In genomic region chr6:3425333-3425732, GRCm38 (mm10) we compare ENCODE assay signal across 8 mouse cellular contexts. TPM values are rescaled to one million over a fixed set of nuclear protein-coding genes. Genes with fewer than 3 reads are reported as not detected.
DNase-seq lines count a peak whose midpoint lies in the region; ATAC-seq and TF ChIP-seq lines count a peak whose summit lies in the region.
"Not testable (repeated sequence)": the region's sequence is repeated elsewhere in the genome, so short reads cannot be mapped to it uniquely, and the experiment has no call there.

No protein-coding gene starts in this region.

- POLR2A ChIA-PET in Patski (lab: Charles Lee) = not testable (repeated sequence)

- H3K27ac ChIP-seq in kidney, adult 2 months (ENCODE audit: insufficient read depth, low read depth, low read length); kidney, postnatal 0 days; limb, embryonic 15.5 days; liver, embryonic 16.5 days (ENCODE audit: low read length): not testable (repeated sequence)

- not testable (repeated sequence) for H3K27me3 ChIP-seq in Patski; kidney, adult 2 months (replicated peaks; ENCODE audit: control insufficient read depth, insufficient read depth, low read length); kidney, postnatal 0 days (ENCODE audit: insufficient read depth, low read length); limb, embryonic 15.5 days; liver, embryonic 16.5 days (ENCODE audit: control insufficient read depth, insufficient read depth, low read depth, low read length)

- not testable (repeated sequence) for H3K4me3 ChIP-seq in kidney, adult 2 months (ENCODE audit: insufficient read depth, low read depth, low read length); kidney, postnatal 0 days (replicated peaks; ENCODE audit: low read depth, low read length); limb, embryonic 15.5 days; liver, embryonic 16.5 days (ENCODE audit: low read depth, low read length)

- in situ Hi-C loops in Patski (cut with MboI; ENCODE audit: low pct_unique_long_range_greater_than_20kb) = loop anchor here (5.0 to 25.0 kb wide), 2 partner anchors 38 to 238 kb away; no protein-coding TSS in a partner anchor

- not testable (repeated sequence) for H3K4me1 ChIP-seq in kidney, adult 2 months (ENCODE audit: control insufficient read depth, insufficient read depth, low read length); kidney, postnatal 0 days (replicated peaks; ENCODE audit: insufficient read depth, low read length); limb, embryonic 15.5 days; liver, embryonic 16.5 days (ENCODE audit: control insufficient read depth, low read depth, low read length)

- not testable (repeated sequence) for DNase-seq in Patski (ENCODE audit: low read depth, low spot score); kidney, postnatal 0 days (ENCODE audit: low spot score)
- DNase-seq in kidney, adult 2 months = peak; percentile 93
- DNase-seq in spleen, postnatal 36 days (ENCODE audit: low spot score in 2 of 2) = peak; percentile 47 to 53

- CTCF ChIA-PET in Patski (lab: Charles Lee) = not testable (repeated sequence)

- peak; percentile 99 for ATAC-seq in Patski
- ATAC-seq in inflammation-experienced regulatory T-cells, adult 6 months = peak; percentile 26
- peak; percentile 93 for ATAC-seq in kidney, postnatal 0 days (replicated peaks; ENCODE audit: low FRiP score, low read depth)
- ATAC-seq in limb, embryonic 15.5 days (ENCODE audit: insufficient number of reproducible peaks, low FRiP score, low TSS enrichment, low read depth) = peak; percentile 61; the same call in 1 of the 2 replicates
- peak; percentile 85 for ATAC-seq in liver, embryonic 16.5 days (ENCODE audit: low read depth)
- peak; percentile 56 for ATAC-seq in megakaryocyte, adult 5-6 weeks (ENCODE audit: poor library complexity, severe bottlenecking)

- H3K9ac ChIP-seq in kidney, postnatal 0 days (ENCODE audit: low read depth, low read length); limb, embryonic 15.5 days; liver, embryonic 16.5 days (ENCODE audit: low read depth, low read length): not testable (repeated sequence)

- TF ChIP-seq CTCF in Patski (IDR thresholded peaks at IDR 0.05); kidney, adult 2 months (conservative IDR thresholded peaks at IDR 0.05; ENCODE audit: insufficient read depth, insufficient read length, low read depth, low read length); kidney, postnatal 0 days (IDR thresholded peaks at IDR 0.05; ENCODE audit: low read depth): not testable (repeated sequence)

- H3K36me3 ChIP-seq in kidney, adult 2 months (ENCODE audit: control insufficient read depth, insufficient read depth, low read length); kidney, postnatal 0 days (ENCODE audit: insufficient read depth, low read length); limb, embryonic 15.5 days; liver, embryonic 16.5 days (ENCODE audit: control insufficient read depth, insufficient read depth): not testable (repeated sequence)

- not testable (repeated sequence) for H3K9me3 ChIP-seq in kidney, postnatal 0 days (replicated peaks; ENCODE audit: low read length); limb, embryonic 15.5 days; liver, embryonic 16.5 days (replicated peaks; ENCODE audit: control insufficient read depth, low read length)

- TF ChIP-seq POLR2A in kidney, adult 2 months (IDR thresholded peaks at IDR 0.05; ENCODE audit: low read depth, low read length) = not testable (repeated sequence)

- H3K4me2 ChIP-seq in kidney, postnatal 0 days (ENCODE audit: low read length); limb, embryonic 15.5 days; liver, embryonic 16.5 days (ENCODE audit: low read depth, low read length): not testable (repeated sequence)

RNA-seq across cellular contexts. Expression of gene Samd9l, which starts 26.0 kb away (rescaled TPM):
- 18.7 TPM for polyA plus RNA-seq in Patski (2021)
- polyA plus RNA-seq in inflammation-experienced regulatory T-cells, adult 6 months (2017; shearing (Covaris generic)) = 100 to 1,000 TPM in 2 of 3 experiments, 10 to 100 TPM in 1; 96.9 to 154 (median 134) TPM
- 8.5 and 12.6 TPM in 2 replicates for polyA plus RNA-seq in kidney, adult 2 months (2012; rRNA removed)
- 14.9 and 17.3 TPM in 2 replicates for polyA plus RNA-seq in kidney, postnatal 0 days (2015; fragmentation: Nextera tagmentation; extraction: Ambion mirVana)
- polyA plus RNA-seq in limb, embryonic 15.5 days (2015; fragmentation: Nextera tagmentation; extraction: Ambion mirVana) = 3.0 and 3.2 TPM in 2 replicates
- polyA plus RNA-seq in liver, embryonic 16.5 days (2015; fragmentation: Nextera tagmentation; extraction: Ambion mirVana) = 3.6 and 4.0 TPM in 2 replicates
- total RNA-seq in megakaryocyte, adult 5-6 weeks (2015) = 107 and 110 TPM in 2 replicates
- total RNA-seq in megakaryocyte, adult 5-6 weeks (2017) = 131 and 141 TPM in 2 replicates

Comparison
In these comparisons a context has a peak if more than half of its experiments do, and no peak if none do; other contexts are left out.
1. ATAC-seq: peak in every context shown above with its lines; median percentile 99 in Patski; 93 in kidney, postnatal 0 days; 85 in liver, embryonic 16.5 days; 61 in limb, embryonic 15.5 days; 56 in megakaryocyte, adult 5-6 weeks; 26 in inflammation-experienced regulatory T-cells, adult 6 months.